Mouse (Mus musculus) forebrain, embryonic 16.5 days (tissue): ENCODE results near the gene Card10. TPM values are rescaled to one million over a fixed set of nuclear protein-coding genes. Genes with fewer than 3 reads are reported as not detected.
A peak's percentile ranks its signal among the peaks of the same experiment; 100 is the strongest.

Experiments used
- ATAC-seq: fragments of 200-750 bp; cut with Nextera tagmentation; 2 replicates; pipeline ENCODE4 v1.8.0; 2017; ENCODE audit warnings: mild to moderate bottlenecking, moderate library complexity
- H3K27ac ChIP-seq: fragments of 300-500 bp; sonication (generic); 2 replicates; pipeline ENCODE4 v1.5.1; 2014; ENCODE audit warnings: low read length, control low read depth
- H3K27me3 ChIP-seq: fragments of 300-500 bp; sonication (generic); replicated peaks from 2 replicates; pipeline ENCODE4 v1.6.1; 2014; ENCODE audit warnings: low read length; ENCODE audit not compliant: control insufficient read depth, insufficient read depth
- H3K36me3 ChIP-seq: fragments of 300-500 bp; sonication (generic); 2 replicates; pipeline ENCODE4 v1.6.1; 2014; ENCODE audit not compliant: control insufficient read depth, insufficient read depth
- H3K4me1 ChIP-seq: fragments of 300-500 bp; sonication (generic); replicated peaks from 2 replicates; pipeline ENCODE4 v1.6.1; 2014; ENCODE audit warnings: low read length; ENCODE audit not compliant: control insufficient read depth, insufficient read depth
- H3K4me2 ChIP-seq: fragments of 300-500 bp; sonication (generic); 2 replicates; pipeline ENCODE4 v1.6.1; 2014; ENCODE audit warnings: mild to moderate bottlenecking, low read length, control low read depth
- H3K4me3 ChIP-seq: fragments of 300-500 bp; sonication (generic); replicated peaks from 2 replicates; pipeline ENCODE4 v1.5.1; 2014; ENCODE audit warnings: mild to moderate bottlenecking, low read length, control low read depth
- H3K9ac ChIP-seq: fragments of 300-500 bp; sonication (generic); replicated peaks from 2 replicates; pipeline ENCODE4 v1.6.1; 2014; ENCODE audit warnings: low read depth, low read length, control low read depth
- H3K9me3 ChIP-seq: fragments of 300-500 bp; sonication (generic); 2 replicates; pipeline ENCODE4 v1.6.1; 2016; ENCODE audit warnings: low read length; ENCODE audit not compliant: control insufficient read depth
- WGBS: fragments of 180-500 bp; shearing (Covaris S2); extraction: QIAGEN DNeasy Blood & Tissue Kit; methylation state at CpG from one replicate; pipeline ENCODE4 v1.1.7; 2014; 5-methylcytosine and 5-hydroxymethylcytosine counted together
- polyA plus RNA-seq: library from polyadenylated mRNA; unstranded; fragments of >200 nt; fragmentation: Nextera tagmentation; extraction: Ambion mirVana; gene quantifications from 2 replicates; pipeline ENCODE4 v1.2.1, GENCODE M21; 2015

Gene Card10
- polyA plus RNA-seq, 1 experiment from 2014 or later, result 1.3 TPM

DNA sequence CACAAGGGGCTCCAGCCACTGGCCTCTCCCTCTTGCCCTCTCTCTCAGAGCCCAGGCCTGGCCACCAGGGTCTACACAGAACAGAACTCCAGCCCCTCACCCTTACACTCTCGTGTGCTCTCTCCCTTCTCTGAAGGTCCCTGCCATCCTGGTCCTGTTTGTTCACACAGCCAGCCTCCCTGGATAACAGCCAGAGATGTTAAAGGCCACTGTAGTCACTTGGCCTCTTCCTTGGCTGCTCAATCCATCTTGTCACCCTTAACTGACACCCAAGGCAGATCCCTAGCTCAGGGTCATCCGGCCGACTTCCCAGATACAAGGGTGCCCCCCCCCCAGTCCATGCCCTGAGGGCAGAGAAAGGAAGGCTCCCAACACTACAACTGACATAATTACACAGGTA is 47.6 kb downstream of the Card10 start:
- H3K27ac ChIP-seq, result no peak overlapping the region
- H3K4me2 ChIP-seq, result no peak overlapping the region
- H3K4me1 ChIP-seq, result peaks cover 25% of the 10 kb centered on the region
- no peak overlapping the region for H3K4me3 ChIP-seq
- H3K36me3 ChIP-seq, result no peaks in the 10 kb centered on the region
- no peak for ATAC-seq
- H3K9ac ChIP-seq, result no peak overlapping the region
- no peaks in the 10 kb centered on the region for H3K9me3 ChIP-seq
- WGBS, result 67% methylated on average over 3 of the region's 3 CpGs
- no peaks in the 10 kb centered on the region for H3K27me3 ChIP-seq

DNA sequence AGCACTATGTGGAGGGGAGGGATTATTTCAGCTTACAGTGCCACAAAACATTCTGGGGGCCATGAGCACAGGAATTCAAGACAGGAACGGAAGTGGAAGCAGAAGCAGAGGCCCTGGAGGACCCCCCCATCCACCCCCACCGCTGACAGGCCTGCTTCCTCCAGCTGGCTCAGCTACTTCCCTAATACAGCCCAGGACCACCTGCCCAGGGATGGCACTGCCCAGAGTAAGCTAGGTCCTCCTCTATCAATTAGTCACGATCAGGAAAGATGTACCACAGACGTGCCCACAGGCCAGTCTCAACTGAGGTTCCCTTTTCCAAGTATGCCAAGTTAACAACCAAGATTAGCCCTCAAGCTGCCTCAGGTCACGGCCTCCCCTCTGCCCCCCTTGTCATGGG is 48.7 kb downstream of the Card10 start:
- H3K27ac ChIP-seq, result no peak overlapping the region
- H3K4me3 ChIP-seq, result no peak overlapping the region
- WGBS, result 77% methylated on average over 5 of the region's 5 CpGs
- no peaks in the 10 kb centered on the region for H3K9me3 ChIP-seq
- no peak overlapping the region for H3K4me2 ChIP-seq
- H3K4me1 ChIP-seq, result peaks cover 26% of the 10 kb centered on the region
- ATAC-seq, result no peak
- H3K27me3 ChIP-seq, result no peaks in the 10 kb centered on the region
- no peak overlapping the region for H3K9ac ChIP-seq
- no peaks in the 10 kb centered on the region for H3K36me3 ChIP-seq

DNA sequence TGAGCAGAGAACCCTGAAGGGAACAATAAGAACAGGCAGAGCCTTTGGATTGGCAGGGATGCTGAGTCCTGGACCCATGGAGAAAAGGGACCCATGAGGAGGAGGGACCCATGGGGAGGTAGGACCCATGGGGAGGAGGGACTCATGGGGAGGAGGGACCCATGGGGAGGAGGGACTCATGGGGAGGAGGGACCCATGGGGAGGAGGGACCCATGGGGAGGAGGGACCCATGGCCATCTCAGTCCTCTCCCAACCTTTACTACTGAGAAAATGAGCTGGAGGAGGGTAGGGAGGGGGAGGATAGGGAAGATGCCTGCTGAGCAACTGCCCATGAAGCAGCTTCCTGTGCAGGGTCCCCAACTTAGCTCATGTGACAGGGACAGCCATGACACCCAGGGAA is 49.9 kb downstream of the Card10 start:
- no peaks in the 10 kb centered on the region for H3K27me3 ChIP-seq
- no peaks in the 10 kb centered on the region for H3K36me3 ChIP-seq
- no peak overlapping the region for H3K9ac ChIP-seq
- H3K4me1 ChIP-seq, result peaks cover 26% of the 10 kb centered on the region
- no peak overlapping the region for H3K4me2 ChIP-seq
- no peak overlapping the region for H3K27ac ChIP-seq
- no peak for ATAC-seq
- H3K4me3 ChIP-seq, result no peak overlapping the region
- H3K9me3 ChIP-seq, result no peaks in the 10 kb centered on the region

DNA sequence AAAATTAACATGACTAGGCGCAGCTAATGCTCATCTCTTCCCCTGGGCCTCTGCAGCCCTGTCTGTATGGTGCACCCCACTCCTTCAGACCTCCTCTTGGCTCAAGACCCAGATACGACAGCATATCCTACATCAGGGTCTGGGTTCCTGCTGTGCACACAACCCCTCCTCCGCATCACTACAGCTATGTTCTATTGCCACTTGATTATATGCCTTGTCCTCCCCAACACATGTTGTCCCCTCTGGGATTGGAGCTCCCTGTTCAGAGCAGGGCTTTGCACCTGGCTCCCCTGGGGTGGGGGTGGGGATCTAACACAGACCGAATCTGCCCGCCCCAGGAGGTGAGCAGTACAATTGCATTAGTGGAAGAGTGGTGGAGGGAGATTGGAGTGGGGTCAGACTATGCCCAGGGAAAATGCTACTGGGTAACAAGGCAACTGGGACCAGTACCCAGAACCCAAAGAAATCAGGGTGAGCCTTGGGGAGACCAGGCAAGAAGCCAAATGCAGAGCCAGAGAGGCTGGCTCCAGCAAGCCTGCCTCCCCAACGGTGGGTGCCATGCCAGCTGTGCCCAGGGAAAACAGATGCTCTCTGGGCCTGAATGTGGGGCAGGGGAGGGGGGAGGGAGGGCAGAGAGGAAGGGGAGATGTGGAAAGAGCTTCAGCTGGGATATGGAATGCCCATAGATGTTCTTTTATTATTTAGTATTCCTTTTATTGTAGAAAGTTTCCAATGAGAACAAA is 52.1 kb downstream of the Card10 start:
- H3K9me3 ChIP-seq, result no peaks in the 10 kb centered on the region
- peaks cover 26% of the 10 kb centered on the region for H3K4me1 ChIP-seq
- H3K9ac ChIP-seq, result no peak overlapping the region
- H3K27me3 ChIP-seq, result no peaks in the 10 kb centered on the region
- no peak overlapping the region for H3K4me2 ChIP-seq
- H3K36me3 ChIP-seq, result no peaks in the 10 kb centered on the region
- WGBS, result 36% methylated on average over 6 of the region's 6 CpGs
- H3K27ac ChIP-seq, result peak overlapping the region; percentile 29
- H3K4me3 ChIP-seq, result no peak overlapping the region
- peak; percentile 59 for ATAC-seq

DNA sequence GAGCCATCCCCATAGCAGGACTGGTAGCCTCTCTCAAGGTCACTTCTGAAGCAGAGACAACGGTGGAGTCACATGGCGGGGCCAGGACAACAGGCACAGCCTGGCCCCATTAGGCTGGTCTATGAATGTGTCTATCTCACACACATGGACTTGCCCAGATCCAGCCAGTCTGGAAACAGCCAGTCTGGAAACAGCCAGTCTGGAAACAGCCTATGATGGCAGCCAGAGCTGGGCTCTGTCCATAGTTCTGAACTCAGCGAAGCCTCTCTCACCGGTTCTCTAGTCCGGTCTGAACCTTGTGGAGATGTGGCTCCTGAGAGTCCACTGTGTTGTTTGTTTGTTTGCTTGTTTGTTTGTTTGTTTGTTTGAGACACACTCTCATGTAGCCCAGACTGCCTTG is 53.0 kb downstream of the Card10 start:
- H3K9me3 ChIP-seq, result no peaks in the 10 kb centered on the region
- no peak overlapping the region for H3K4me3 ChIP-seq
- no peak overlapping the region for H3K4me2 ChIP-seq
- H3K9ac ChIP-seq, result no peak overlapping the region
- no peak for ATAC-seq
- no peaks in the 10 kb centered on the region for H3K27me3 ChIP-seq
- 71% methylated on average over 5 of the region's 5 CpGs for WGBS
- H3K36me3 ChIP-seq, result no peaks in the 10 kb centered on the region
- peaks cover 22% of the 10 kb centered on the region for H3K4me1 ChIP-seq
- no peak overlapping the region; the same call in 1 of the 2 replicates for H3K27ac ChIP-seq

DNA sequence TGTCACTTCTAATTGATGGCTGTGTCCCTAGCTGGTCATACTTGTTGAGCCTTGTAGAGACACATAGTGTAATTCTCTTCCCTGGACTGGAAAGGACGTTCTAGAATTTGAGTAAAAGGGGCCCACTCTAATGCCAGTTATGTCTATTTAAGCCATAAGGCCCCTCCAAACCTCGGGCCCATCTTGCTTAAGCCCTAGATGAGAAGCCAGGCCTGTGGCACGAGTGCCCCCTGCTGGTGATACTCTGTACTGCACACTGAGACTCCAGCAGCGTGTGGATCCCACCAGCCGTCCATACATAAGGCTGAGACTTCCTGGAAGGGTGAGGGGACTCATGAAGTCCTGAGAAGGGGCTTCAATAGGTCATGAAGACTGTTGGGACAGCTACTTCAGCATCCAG is 58.6 kb downstream of the Card10 start:
- 4% methylated on average over 5 of the region's 5 CpGs for WGBS
- Histone ChIP-seq H3K9ac (no peak overlapping the region), H3K4me1 (peaks cover 7% of the 10 kb centered on the region; the same call in 1 of the 2 replicates), H3K36me3 (no peaks in the 10 kb centered on the region), H3K4me2 (no peak overlapping the region), H3K27ac (no peak overlapping the region; the same call in 1 of the 2 replicates), H3K27me3 (no peaks in the 10 kb centered on the region), H3K4me3 (no peak overlapping the region), H3K9me3 (no peaks in the 10 kb centered on the region)
- ATAC-seq, result peak; percentile 81

DNA sequence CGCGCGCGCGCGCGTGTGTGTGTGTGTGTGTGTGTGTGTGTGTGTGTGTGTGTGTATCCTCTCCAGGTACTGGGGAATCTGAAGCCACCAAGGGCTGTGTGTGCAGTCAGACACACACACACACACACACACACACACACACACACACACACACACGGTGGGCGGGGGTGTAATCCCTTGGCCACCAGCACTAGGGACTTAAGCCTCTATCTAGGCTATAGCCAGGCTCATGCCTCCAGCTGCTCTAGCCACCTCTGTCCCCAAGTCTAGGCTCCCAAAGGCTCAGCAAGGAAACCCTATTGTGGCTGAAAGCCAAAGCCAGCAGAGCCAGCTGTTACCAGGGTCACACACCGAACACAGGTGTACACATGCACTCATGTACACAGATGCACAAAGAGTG is 60.0 kb downstream of the Card10 start:
- Histone ChIP-seq H3K36me3 (no peaks in the 10 kb centered on the region), H3K4me3 (no peak overlapping the region), H3K27ac (no peak overlapping the region), H3K4me2 (no peak overlapping the region), H3K9ac (no peak overlapping the region), H3K4me1 (peaks cover 7% of the 10 kb centered on the region; the same call in 1 of the 2 replicates), H3K9me3 (no peaks in the 10 kb centered on the region), H3K27me3 (no peaks in the 10 kb centered on the region)
- no peak for ATAC-seq
- 71% methylated on average over 3 of the region's 10 CpGs for WGBS

DNA sequence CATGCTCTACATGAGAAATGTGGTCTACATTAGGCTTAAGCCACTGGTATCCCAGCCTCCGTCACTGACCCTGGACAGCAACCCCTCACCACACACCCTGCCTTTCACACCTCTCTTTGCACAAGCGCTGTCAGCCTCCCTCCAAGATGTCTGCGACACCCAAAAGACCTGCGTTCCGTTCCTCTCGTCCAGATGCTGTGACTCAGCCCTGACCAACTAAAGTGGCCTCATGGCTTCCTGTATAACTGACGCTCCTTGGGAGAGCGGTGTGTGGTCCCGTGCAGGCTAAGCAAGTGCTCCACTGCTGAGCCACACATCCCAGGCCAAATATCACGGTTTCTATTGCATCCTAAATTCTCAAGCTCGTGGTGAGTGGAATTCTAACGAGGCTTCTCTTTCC is 62.2 kb downstream of the Card10 start:
- peaks cover 27% of the 10 kb centered on the region for H3K4me1 ChIP-seq
- H3K4me3 ChIP-seq, result no peak overlapping the region
- no peak overlapping the region for H3K27ac ChIP-seq
- H3K4me2 ChIP-seq, result no peak overlapping the region
- 74% methylated on average over 12 of the region's 12 CpGs for WGBS
- H3K9ac ChIP-seq, result no peak overlapping the region
- H3K36me3 ChIP-seq, result no peaks in the 10 kb centered on the region
- H3K9me3 ChIP-seq, result no peaks in the 10 kb centered on the region
- no peak for ATAC-seq
- no peaks in the 10 kb centered on the region for H3K27me3 ChIP-seq

DNA sequence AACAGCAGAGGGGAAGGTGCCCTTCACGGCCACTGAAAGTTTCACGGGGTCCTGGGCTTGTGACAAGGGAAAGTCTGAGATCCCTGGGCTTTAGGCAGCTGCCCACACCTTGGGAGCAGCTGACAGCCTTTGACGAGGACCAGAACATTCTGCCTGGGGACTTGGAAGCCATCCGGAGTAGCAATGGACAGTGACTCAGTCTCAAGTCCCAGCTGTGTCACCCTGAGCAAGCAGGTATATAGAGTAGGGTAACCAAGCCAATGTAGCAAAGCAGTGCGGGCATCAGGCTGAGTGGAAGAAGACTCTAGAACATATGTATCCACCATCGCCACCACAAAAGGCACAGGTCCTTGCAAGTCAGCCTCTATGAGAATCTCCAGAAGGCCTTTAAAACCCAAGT is 65.7 kb downstream of the Card10 start:
- no peak overlapping the region for H3K4me3 ChIP-seq
- 0 out of 2 replicates have a peak overlapping the region, but pooled peaks have one; percentile 22 for H3K9ac ChIP-seq
- H3K27ac ChIP-seq, result peak overlapping the region; percentile 96
- H3K27me3 ChIP-seq, result no peaks in the 10 kb centered on the region
- no peaks in the 10 kb centered on the region for H3K9me3 ChIP-seq
- 62% methylated on average over 6 of the region's 6 CpGs for WGBS
- no peaks in the 10 kb centered on the region for H3K36me3 ChIP-seq
- ATAC-seq, result no peak
- no peak overlapping the region for H3K4me2 ChIP-seq
- H3K4me1 ChIP-seq, result peaks cover 33% of the 10 kb centered on the region
